Mouse (Mus musculus) midbrain, embryonic 12.5 days (tissue): ENCODE measurements around the gene Gja5. TPM values are rescaled to one million over a fixed set of nuclear protein-coding genes. Genes with fewer than 3 reads are reported as not detected.
A peak's percentile ranks its signal among the peaks of the same experiment; 100 is the strongest.
"Not testable (repeated sequence)": the region's sequence is repeated elsewhere in the genome, so short reads cannot be mapped to it uniquely, and the experiment has no call there.

Experiments used
- ATAC-seq: fragments of 200-750 bp; cut with Nextera tagmentation; 2 replicates; pipeline ENCODE4 v1.8.0; 2017; ENCODE audit warnings: low read depth, moderate TSS enrichment, moderate library complexity; ENCODE audit not compliant: low FRiP score
- H3K27ac ChIP-seq: fragments of 300-500 bp; sonication (generic); replicated peaks from 2 replicates; pipeline ENCODE4 v1.5.1; 2016; ENCODE audit warnings: mild to moderate bottlenecking
- H3K27me3 ChIP-seq: fragments of 300-500 bp; sonication (generic); 2 replicates; pipeline ENCODE4 v1.6.1; 2016; ENCODE audit warnings: mild to moderate bottlenecking
- H3K36me3 ChIP-seq: fragments of 300-500 bp; sonication (generic); 2 replicates; pipeline ENCODE4 v1.6.1; 2016
- H3K4me1 ChIP-seq: fragments of 300-500 bp; sonication (generic); 2 replicates; pipeline ENCODE4 v1.6.1; 2016
- H3K4me2 ChIP-seq: fragments of 300-500 bp; sonication (generic); replicated peaks from 2 replicates; pipeline ENCODE4 v1.6.1; 2016; ENCODE audit warnings: mild to moderate bottlenecking, moderate library complexity
- H3K4me3 ChIP-seq: fragments of 300-500 bp; sonication (generic); 2 replicates; pipeline ENCODE4 v1.5.1; 2016; ENCODE audit warnings: mild to moderate bottlenecking
- H3K9ac ChIP-seq: fragments of 300-500 bp; sonication (generic); replicated peaks from 2 replicates; pipeline ENCODE4 v1.6.1; 2016; ENCODE audit warnings: mild to moderate bottlenecking, moderate library complexity
- H3K9me3 ChIP-seq: fragments of 300-500 bp; sonication (generic); 2 replicates; pipeline ENCODE4 v1.6.1; 2016; ENCODE audit warnings: mild to moderate bottlenecking
- WGBS: fragments of 180-500 bp; shearing (Covaris S2); methylation state at CpG from one replicate; pipeline ENCODE4 v1.1.7; 2016; 5-methylcytosine and 5-hydroxymethylcytosine counted together
- polyA plus RNA-seq: library from polyadenylated mRNA; unstranded; fragments of >200 nt; fragmentation: Nextera tagmentation; extraction: Ambion mirVana; gene quantifications from 2 replicates; pipeline ENCODE4 v1.2.1, GENCODE M21; 2016

Gja5 gene
- polyA plus RNA-seq, 1 experiment from 2014 or later = 5.4 TPM

GRCm38 (mm10) chr3:97078436-97078835, 173.9 kb downstream of the Gja5 start:
- no peak overlapping the region for H3K27ac ChIP-seq
- no peaks in the 10 kb centered on the region for H3K36me3 ChIP-seq
- no peaks in the 10 kb centered on the region for H3K9me3 ChIP-seq
- 56% methylated on average over 4 of the region's 4 CpGs for WGBS
- H3K4me3 ChIP-seq = no peak overlapping the region
- no peak for ATAC-seq
- H3K27me3 ChIP-seq = no peaks in the 10 kb centered on the region
- no peak overlapping the region for H3K4me2 ChIP-seq
- no peak overlapping the region for H3K9ac ChIP-seq
- H3K4me1 ChIP-seq = peaks cover 10% of the 10 kb centered on the region; the same call in 1 of the 2 replicates

- WGBS = 80% methylated on average over 5 of the region's 5 CpGs
- ATAC-seq = no peak
- no peaks in the 10 kb centered on the region for H3K36me3 ChIP-seq
- H3K4me2 ChIP-seq = no peak overlapping the region
- H3K9ac ChIP-seq = no peak overlapping the region
- peaks cover 8% of the 10 kb centered on the region; the same call in 1 of the 2 replicates for H3K9me3 ChIP-seq
- no peak overlapping the region for H3K27ac ChIP-seq
- H3K27me3 ChIP-seq = no peaks in the 10 kb centered on the region
- 0 out of 2 replicates have a peak, but pooled peaks cover 4% of the 10 kb centered on the region for H3K4me1 ChIP-seq
- H3K4me3 ChIP-seq = no peak overlapping the region
These were observed 177.7 kb downstream of the Gja5 start for GRCm38 (mm10) chr3:97082156-97082555.

DNA sequence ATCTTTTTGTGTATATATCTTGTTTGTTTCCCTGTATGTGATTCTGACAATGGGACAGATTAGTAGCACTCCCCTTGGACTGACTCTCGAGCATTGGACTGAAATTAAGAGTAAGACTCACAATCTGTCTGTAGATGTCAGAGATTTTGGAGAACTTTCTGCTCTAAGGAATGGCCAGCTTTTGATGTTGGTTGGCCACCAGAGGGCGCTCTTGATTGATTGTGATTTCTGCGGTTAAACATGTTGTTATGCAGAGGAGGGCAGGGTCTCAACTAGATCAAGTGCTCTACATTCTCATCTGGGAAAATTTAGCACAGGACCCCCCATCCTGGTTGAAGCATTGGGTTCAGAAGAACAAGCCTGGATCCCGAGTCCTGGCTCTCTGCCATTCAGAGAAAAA, 182.8 kb downstream of the Gja5 start:
- ATAC-seq = no peak
- H3K4me1 ChIP-seq = no peaks in the 10 kb centered on the region
- H3K27ac ChIP-seq = no peak overlapping the region
- H3K36me3 ChIP-seq = no peaks in the 10 kb centered on the region
- no peak overlapping the region for H3K4me3 ChIP-seq
- H3K9me3 ChIP-seq = peaks cover 8% of the 10 kb centered on the region; the same call in 1 of the 2 replicates
- H3K4me2 ChIP-seq = no peak overlapping the region
- H3K9ac ChIP-seq = no peak overlapping the region
- WGBS = 76% methylated on average over 4 of the region's 4 CpGs
- H3K27me3 ChIP-seq = no peaks in the 10 kb centered on the region

DNA sequence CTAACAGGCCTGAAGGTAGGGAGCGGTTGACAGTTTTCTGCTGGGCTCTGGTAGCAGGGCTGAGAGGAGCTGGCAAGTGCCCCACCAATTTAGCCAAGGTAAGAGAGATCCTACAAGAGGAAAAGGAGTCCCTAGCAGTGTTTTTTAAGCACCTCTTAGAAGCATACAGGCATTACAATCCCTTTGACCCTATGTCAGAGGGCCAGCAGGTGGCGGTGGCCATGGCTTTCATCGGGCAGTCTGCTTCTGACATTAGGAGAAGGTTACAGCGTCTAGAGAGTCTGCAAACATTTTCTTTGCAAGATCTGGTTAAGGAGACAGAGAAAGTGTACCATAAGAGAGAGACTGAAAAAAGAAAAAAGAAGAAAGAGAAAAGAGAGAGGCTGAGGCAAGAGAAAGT, 183.8 kb downstream of the Gja5 start:
- WGBS = 88% methylated on average over 4 of the region's 4 CpGs
- not testable (repeated sequence) for H3K27me3 ChIP-seq, H3K4me1 ChIP-seq, H3K4me2 ChIP-seq, ATAC-seq, H3K36me3 ChIP-seq, H3K27ac ChIP-seq, H3K9me3 ChIP-seq, H3K4me3 ChIP-seq, H3K9ac ChIP-seq

- H3K4me3 ChIP-seq, H3K9ac ChIP-seq, ATAC-seq, H3K36me3 ChIP-seq, H3K4me2 ChIP-seq, H3K9me3 ChIP-seq, H3K4me1 ChIP-seq, H3K27ac ChIP-seq, H3K27me3 ChIP-seq: not testable (repeated sequence)
- 88% methylated on average over 7 of the region's 7 CpGs for WGBS
These were observed 187.5 kb downstream of the Gja5 start for GRCm38 (mm10) chr3:97091971-97092370.

DNA sequence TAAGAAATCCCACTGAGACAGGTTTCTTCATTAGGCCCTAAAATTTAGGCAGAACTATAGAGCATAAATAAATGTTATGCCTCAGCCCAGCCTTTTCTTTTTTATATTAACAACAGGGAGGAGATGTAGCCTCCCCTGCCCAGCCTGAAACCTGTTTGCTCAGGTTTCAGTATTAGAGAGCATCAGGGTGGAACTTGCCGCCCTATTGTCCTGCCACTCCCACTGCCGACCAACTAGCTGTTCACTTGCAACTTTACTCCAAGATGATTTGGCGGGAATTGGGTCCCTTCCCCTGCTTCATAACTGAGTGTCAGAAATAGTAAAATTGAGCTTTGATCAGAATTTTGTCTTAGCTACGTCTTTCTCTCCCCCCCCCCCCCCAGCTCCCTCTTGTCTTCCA, 192.2 kb downstream of the Gja5 start:
- H3K4me1 ChIP-seq, H3K9me3 ChIP-seq, H3K4me2 ChIP-seq, H3K27ac ChIP-seq, H3K36me3 ChIP-seq, ATAC-seq, H3K4me3 ChIP-seq, H3K9ac ChIP-seq, H3K27me3 ChIP-seq: not testable (repeated sequence)
- WGBS = 79% methylated on average over 3 of the region's 4 CpGs

GRCm38 (mm10) chr3:97100784-97101641, 196.5 kb downstream of the Gja5 start:
- peaks cover 5% of the 10 kb centered on the region; the same call in 1 of the 2 replicates for H3K4me1 ChIP-seq
- H3K27ac ChIP-seq = peak overlapping the region; percentile 22; the same call in 1 of the 2 replicates
- H3K9me3 ChIP-seq = peaks cover 3% of the 10 kb centered on the region; the same call in 1 of the 2 replicates
- H3K4me3 ChIP-seq = no peak overlapping the region
- no peak for ATAC-seq
- H3K9ac ChIP-seq = no peak overlapping the region
- 70% methylated on average over 10 of the region's 10 CpGs for WGBS
- H3K4me2 ChIP-seq = no peak overlapping the region
- H3K27me3 ChIP-seq = no peaks in the 10 kb centered on the region
- no peaks in the 10 kb centered on the region for H3K36me3 ChIP-seq

GRCm38 (mm10) chr3:97103946-97104345, 199.5 kb downstream of the Gja5 start:
- not testable (repeated sequence) for H3K27me3 ChIP-seq, H3K4me2 ChIP-seq, H3K9me3 ChIP-seq, H3K4me1 ChIP-seq, H3K27ac ChIP-seq, H3K9ac ChIP-seq, H3K36me3 ChIP-seq, ATAC-seq, H3K4me3 ChIP-seq
- 85% methylated on average over 4 of the region's 5 CpGs for WGBS

- no peak overlapping the region for H3K27ac ChIP-seq
- H3K27me3 ChIP-seq = no peaks in the 10 kb centered on the region
- no peak for ATAC-seq
- H3K9ac ChIP-seq = no peak overlapping the region
- H3K4me3 ChIP-seq = no peak overlapping the region
- peaks cover 5% of the 10 kb centered on the region; the same call in 1 of the 2 replicates for H3K4me1 ChIP-seq
- H3K36me3 ChIP-seq = no peaks in the 10 kb centered on the region
- WGBS = 72% methylated on average over 1 of the region's 1 CpGs
- H3K4me2 ChIP-seq = no peak overlapping the region
- H3K9me3 ChIP-seq = peaks cover 6% of the 10 kb centered on the region; the same call in 1 of the 2 replicates
These were observed 200.4 kb downstream of the Gja5 start for GRCm38 (mm10) chr3:97104696-97105430.

- H3K4me2 ChIP-seq = no peak overlapping the region
- no peak overlapping the region for H3K9ac ChIP-seq
- H3K27me3 ChIP-seq = no peaks in the 10 kb centered on the region
- no peak overlapping the region for H3K27ac ChIP-seq
- 92% methylated on average over 6 of the region's 6 CpGs for WGBS
- peaks cover 6% of the 10 kb centered on the region; the same call in 1 of the 2 replicates for H3K9me3 ChIP-seq
- H3K4me1 ChIP-seq = no peaks in the 10 kb centered on the region
- H3K4me3 ChIP-seq = no peak overlapping the region
- no peaks in the 10 kb centered on the region for H3K36me3 ChIP-seq
- no peak for ATAC-seq
These were observed 213.0 kb downstream of the Gja5 start for GRCm38 (mm10) chr3:97117511-97117910.

- H3K9me3 ChIP-seq = peaks cover 6% of the 10 kb centered on the region; the same call in 1 of the 2 replicates
- 62% methylated on average over 12 of the region's 12 CpGs for WGBS
- no peaks in the 10 kb centered on the region for H3K4me1 ChIP-seq
- no peak overlapping the region for H3K4me3 ChIP-seq
- no peaks in the 10 kb centered on the region for H3K27me3 ChIP-seq
- no peak for ATAC-seq
- no peak overlapping the region for H3K9ac ChIP-seq
- H3K36me3 ChIP-seq = no peaks in the 10 kb centered on the region
- H3K4me2 ChIP-seq = no peak overlapping the region
- no peak overlapping the region for H3K27ac ChIP-seq
These were observed 213.8 kb downstream of the Gja5 start for GRCm38 (mm10) chr3:97118313-97118712.

DNA sequence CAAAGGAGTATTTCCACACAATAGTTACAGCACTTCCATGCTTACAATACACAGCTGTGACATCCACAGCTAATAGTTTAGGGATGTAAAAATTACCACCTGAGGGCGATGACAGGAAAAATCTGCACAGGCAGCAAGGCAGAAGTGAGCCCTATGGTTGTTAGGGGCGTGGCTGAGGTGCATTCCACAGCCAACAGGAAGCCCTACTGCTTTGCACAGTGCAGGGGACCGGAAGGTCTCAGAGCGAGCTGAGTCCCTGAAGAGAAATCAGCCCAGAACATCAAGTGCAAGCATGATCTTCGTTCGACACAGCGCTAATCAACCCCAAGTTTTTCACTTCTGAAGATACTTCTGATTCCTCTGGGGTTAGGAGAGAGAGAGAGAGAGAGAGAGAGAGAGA, 219.7 kb downstream of the Gja5 start:
- 57% methylated on average over 7 of the region's 7 CpGs for WGBS
- Histone ChIP-seq H3K4me3 (no peak overlapping the region), H3K27ac (no peak overlapping the region), H3K36me3 (no peaks in the 10 kb centered on the region), H3K4me2 (no peak overlapping the region), H3K4me1 (no peaks in the 10 kb centered on the region), H3K27me3 (no peaks in the 10 kb centered on the region), H3K9me3 (no peaks in the 10 kb centered on the region), H3K9ac (no peak overlapping the region)
- ATAC-seq = no peak
